Mouse (Mus musculus): ENCODE data around the gene Tmem30c.

Gene Tmem30c

GRCm38 (mm10) chr16:57231089-57231936 is 61.4 kb downstream of the Tmem30c start, which contains the start of gene Tbc1d23:
Gene Tbc1d23, minus strand, starts transcription at chr16:57231504.
- DNase-seq = peak; percentile 89 to 95

- no peak for DNase-seq
Observed at GRCm38 (mm10) chr16:57226444-57226843, 66.2 kb downstream of the Tmem30c start.

- DNase-seq = no peak
Observed at GRCm38 (mm10) chr16:57220361-57220760, 72.3 kb downstream of the Tmem30c start.

Measured in thymus, adult 18-20 months (tissue).